Mouse (Mus musculus) cerebellum, adult 11 months (tissue): ENCODE data around the gene Lpar5.
A peak's percentile ranks its signal among the peaks of the same experiment; 100 is the strongest.

Experiments
- DNase-seq: peaks from one replicate; pipeline ENCODE4 v3.0.0; 2022

Lpar5 gene

DNA sequence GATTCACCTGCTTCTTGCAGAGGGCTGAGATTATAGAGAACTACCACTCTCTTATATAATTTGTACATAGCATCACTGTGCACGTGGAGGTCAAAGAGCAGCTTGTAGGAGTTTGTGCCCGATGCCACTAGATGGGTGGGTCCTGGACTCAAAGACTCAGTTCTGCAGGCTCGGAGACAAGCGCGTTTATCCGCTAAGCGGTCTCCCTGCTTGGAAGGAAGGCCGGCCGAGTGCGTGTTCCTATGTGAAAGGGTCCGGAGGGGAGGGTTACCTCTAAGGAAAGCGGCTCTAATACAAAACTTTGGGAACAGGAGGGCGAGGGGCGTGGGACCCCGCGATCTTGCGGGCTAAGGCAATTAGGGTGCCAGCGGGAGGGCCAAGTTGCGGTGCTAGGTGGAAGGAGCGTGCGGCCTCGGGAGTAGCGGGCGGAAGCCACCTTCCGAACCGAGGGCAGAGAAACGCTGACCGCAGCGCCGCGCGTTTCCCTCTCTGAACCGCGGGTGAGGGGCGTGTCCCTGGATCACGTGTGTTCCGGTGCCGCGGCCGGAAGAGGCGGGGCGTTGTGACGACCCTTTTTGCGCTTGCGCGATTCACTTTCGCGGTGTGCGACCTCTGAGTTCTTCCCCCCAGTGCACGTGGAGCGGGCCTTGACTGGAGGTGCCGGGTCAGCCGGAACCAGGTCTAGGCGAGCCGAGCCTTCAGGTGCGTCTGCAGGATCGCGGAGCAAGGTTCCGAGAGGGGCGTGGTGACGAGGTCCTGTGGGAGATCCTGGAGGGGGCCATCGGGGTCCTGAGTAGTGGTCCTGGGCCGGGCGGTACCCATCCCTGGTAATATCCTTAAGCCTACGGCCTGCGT is 63.8 kb downstream of the Lpar5 start, which contains the start of gene Nop2:
Gene Nop2 (plus strand): TSS at position 608 of the 855 bp plus-strand sequence.
- DNase-seq: peak; percentile 82
